Mouse (Mus musculus) spleen, adult 12 weeks (tissue): ENCODE data around the gene Plppr2.
A peak's percentile ranks its signal among the peaks of the same experiment; 100 is the strongest.

Source experiments
- DNase-seq: peaks from one replicate; pipeline ENCODE4 v3.0.0; 2022; ENCODE audit warnings: low spot score

Plppr2 gene

GRCm38 (mm10) chr9:21961366-21961980 is 24.6 kb downstream of the Plppr2 start:
- DNase-seq, result no peak

- DNase-seq, result no peak
Observed at GRCm38 (mm10) chr9:21962010-21962409, 25.2 kb downstream of the Plppr2 start.

GRCm38 (mm10) chr9:21962416-21963059 is 25.7 kb downstream of the Plppr2 start:
- peak; percentile 90 for DNase-seq

- DNase-seq, result peak; percentile 72
Observed at GRCm38 (mm10) chr9:21963417-21963816, 26.6 kb downstream of the Plppr2 start, which contains the start of gene Epor. TSS of gene Epor (minus strand) at chr9:21963506.

- no peak for DNase-seq
Observed at GRCm38 (mm10) chr9:21968883-21969282, 32.0 kb downstream of the Plppr2 start.

GRCm38 (mm10) chr9:21969304-21969703 is 32.5 kb downstream of the Plppr2 start:
- DNase-seq, result no peak

- no peak for DNase-seq
Observed at GRCm38 (mm10) chr9:21976626-21977175, 39.9 kb downstream of the Plppr2 start.

GRCm38 (mm10) chr9:21977331-21977730 is 40.5 kb downstream of the Plppr2 start:
- DNase-seq, result no peak

- DNase-seq, result peak; percentile 56
Observed at GRCm38 (mm10) chr9:21977972-21978371, 41.1 kb downstream of the Plppr2 start.

- DNase-seq, result no peak
Observed at GRCm38 (mm10) chr9:21978398-21979128, 41.7 kb downstream of the Plppr2 start.

- no peak for DNase-seq
Observed at GRCm38 (mm10) chr9:21983911-21984310, 47.1 kb downstream of the Plppr2 start.

- no peak for DNase-seq
Observed at GRCm38 (mm10) chr9:21987592-21988342, 50.9 kb downstream of the Plppr2 start.

- no peak for DNase-seq
Observed at GRCm38 (mm10) chr9:21988421-21989101, 51.7 kb downstream of the Plppr2 start.

GRCm38 (mm10) chr9:21989230-21990110 is 52.6 kb downstream of the Plppr2 start, which contains the start of gene Rgl3:
TSS of gene Rgl3 (minus strand) at chr9:21989446.
- DNase-seq, result no peak

GRCm38 (mm10) chr9:21992227-21992626 is 55.4 kb downstream of the Plppr2 start:
- no peak for DNase-seq

GRCm38 (mm10) chr9:21996178-21996867 is 59.5 kb downstream of the Plppr2 start:
- no peak for DNase-seq
